Mouse (Mus musculus): ENCODE measurements around the gene Rsph10b. TPM values are rescaled to one million over a fixed set of nuclear protein-coding genes. Genes with fewer than 3 reads are reported as not detected.

The Rsph10b gene
- polyA plus RNA-seq, 1 experiment, result 6.4 TPM

DNA sequence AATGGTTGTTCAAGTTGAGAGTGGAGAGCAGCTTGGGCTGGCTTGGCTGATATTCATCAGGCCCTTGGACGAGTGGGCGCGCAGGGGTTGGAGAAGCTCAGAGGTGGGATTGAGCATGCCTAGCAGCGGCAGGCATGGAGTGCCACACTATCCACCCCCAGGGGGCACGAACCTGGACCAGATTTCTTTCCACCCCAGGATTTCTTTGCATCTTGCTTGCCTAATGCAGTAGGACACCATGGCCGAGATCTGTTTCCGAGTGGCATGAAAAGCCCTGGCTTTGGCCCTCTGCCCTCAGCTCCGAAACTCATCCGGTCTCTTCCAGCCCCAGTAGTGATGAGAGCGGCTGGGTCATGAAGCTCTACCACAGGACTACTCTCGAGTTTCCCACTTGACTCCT, 579 bp downstream of the Rsph10b start:
- no peak overlapping the region for H3K4me3 ChIP-seq (replicated peaks; ENCODE audit: extremely low read depth, low read depth, low read length)
- H3K4me1 ChIP-seq (ENCODE audit: control insufficient read depth, insufficient read depth, low read length), result no peaks in the 10 kb centered on the region
- WGBS, result 81% methylated on average over 11 of the region's 11 CpGs
- TF ChIP-seq POLR2A (IDR thresholded peaks at IDR 0.05; ENCODE audit: borderline replicate concordance, extremely low read depth, low read depth, low read length), result no peak
- no peak for TF ChIP-seq CTCF (IDR thresholded peaks at IDR 0.05; ENCODE audit: insufficient read depth, low read length)
- no peak for DNase-seq

DNA sequence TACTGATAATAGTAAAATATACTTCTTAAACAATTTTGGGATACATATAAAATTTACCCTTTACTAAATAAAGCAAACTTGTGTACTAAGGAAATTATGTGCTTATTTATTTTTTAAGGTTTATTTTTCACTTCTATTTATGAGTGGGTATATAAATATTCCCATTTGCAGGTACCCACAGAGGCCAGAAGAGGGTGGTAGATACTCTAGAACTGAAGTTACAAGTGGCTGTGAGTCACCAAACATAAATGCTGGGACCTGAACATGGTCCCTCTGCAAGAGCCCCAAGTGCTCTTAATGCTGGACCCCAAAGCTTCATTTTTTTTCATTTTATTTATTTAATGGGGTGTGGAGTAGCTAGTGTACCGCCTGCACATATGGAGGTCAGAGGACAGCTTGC, 1.0 kb downstream of the Rsph10b start:
- no peak overlapping the region for H3K4me3 ChIP-seq (replicated peaks; ENCODE audit: extremely low read depth, low read depth, low read length)
- no peaks in the 10 kb centered on the region for H3K4me1 ChIP-seq (ENCODE audit: control insufficient read depth, insufficient read depth, low read length)

DNA sequence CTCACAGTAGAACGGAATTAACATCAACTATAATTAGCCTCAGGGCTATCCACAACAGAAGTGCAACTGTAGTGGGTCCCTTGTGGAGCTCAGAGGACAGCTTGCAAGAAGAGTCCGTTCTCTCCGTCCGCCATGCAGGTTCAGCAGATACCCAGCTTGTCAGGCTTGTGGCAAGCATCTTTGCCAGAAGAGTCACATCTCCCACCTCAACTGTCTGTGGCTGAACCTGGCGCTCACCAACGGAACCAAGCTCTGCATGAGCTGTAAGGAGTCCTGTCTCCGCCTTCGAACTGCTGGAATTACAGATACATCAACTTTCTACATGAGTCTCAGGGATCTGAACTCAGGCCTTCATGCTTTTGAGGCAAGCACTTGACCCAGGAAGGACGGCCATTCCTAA, 3.3 kb downstream of the Rsph10b start:
- DNase-seq, result no peak
- Histone ChIP-seq H3K4me3 (replicated peaks; ENCODE audit: extremely low read depth, low read depth, low read length) (no peak overlapping the region), H3K4me1 (ENCODE audit: control insufficient read depth, insufficient read depth, low read length) (no peaks in the 10 kb centered on the region)
- WGBS, result 89% methylated on average over 9 of the region's 9 CpGs
- TF ChIP-seq POLR2A (IDR thresholded peaks at IDR 0.05; ENCODE audit: borderline replicate concordance, extremely low read depth, low read depth, low read length), result no peak
- no peak for TF ChIP-seq CTCF (IDR thresholded peaks at IDR 0.05; ENCODE audit: insufficient read depth, low read length)

More for the DNA sequence above, 1.0 kb downstream of the Rsph10b start:
- TF ChIP-seq CTCF (IDR thresholded peaks at IDR 0.05; ENCODE audit: insufficient read depth, low read length) (no peak), POLR2A (IDR thresholded peaks at IDR 0.05; ENCODE audit: borderline replicate concordance, extremely low read depth, low read depth, low read length) (no peak)
- DNase-seq, result no peak
- 76% methylated on average over 1 of the region's 1 CpGs for WGBS

DNA sequence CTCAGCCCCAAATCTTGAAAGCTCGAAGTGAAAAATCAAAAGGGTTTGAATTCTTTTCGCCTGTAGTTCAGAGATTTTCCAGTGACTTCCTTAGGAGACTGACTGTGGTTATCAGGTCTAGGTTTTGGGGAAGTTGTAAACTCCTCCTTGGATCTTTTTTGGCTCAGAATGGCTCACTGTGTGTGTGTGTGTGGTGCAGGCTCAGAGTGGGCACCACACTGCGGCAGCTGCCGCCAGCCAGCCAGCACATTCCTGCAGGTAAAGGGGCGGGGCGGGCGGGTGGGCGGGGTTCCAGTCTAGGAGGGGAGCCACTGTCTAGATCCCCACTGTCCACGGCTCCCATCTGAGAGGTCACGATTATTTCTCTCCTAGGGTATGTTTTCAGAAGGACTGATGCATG, 8.8 kb downstream of the Rsph10b start:
- TF ChIP-seq POLR2A (IDR thresholded peaks at IDR 0.05; ENCODE audit: borderline replicate concordance, extremely low read depth, low read depth, low read length), result no peak
- TF ChIP-seq CTCF (IDR thresholded peaks at IDR 0.05; ENCODE audit: insufficient read depth, low read length), result no peak
- 16% methylated on average over 10 of the region's 10 CpGs for WGBS
- Histone ChIP-seq H3K4me1 (ENCODE audit: control insufficient read depth, insufficient read depth, low read length) (no peaks in the 10 kb centered on the region), H3K4me3 (replicated peaks; ENCODE audit: extremely low read depth, low read depth, low read length) (no peak overlapping the region)
- DNase-seq, result no peak

DNA sequence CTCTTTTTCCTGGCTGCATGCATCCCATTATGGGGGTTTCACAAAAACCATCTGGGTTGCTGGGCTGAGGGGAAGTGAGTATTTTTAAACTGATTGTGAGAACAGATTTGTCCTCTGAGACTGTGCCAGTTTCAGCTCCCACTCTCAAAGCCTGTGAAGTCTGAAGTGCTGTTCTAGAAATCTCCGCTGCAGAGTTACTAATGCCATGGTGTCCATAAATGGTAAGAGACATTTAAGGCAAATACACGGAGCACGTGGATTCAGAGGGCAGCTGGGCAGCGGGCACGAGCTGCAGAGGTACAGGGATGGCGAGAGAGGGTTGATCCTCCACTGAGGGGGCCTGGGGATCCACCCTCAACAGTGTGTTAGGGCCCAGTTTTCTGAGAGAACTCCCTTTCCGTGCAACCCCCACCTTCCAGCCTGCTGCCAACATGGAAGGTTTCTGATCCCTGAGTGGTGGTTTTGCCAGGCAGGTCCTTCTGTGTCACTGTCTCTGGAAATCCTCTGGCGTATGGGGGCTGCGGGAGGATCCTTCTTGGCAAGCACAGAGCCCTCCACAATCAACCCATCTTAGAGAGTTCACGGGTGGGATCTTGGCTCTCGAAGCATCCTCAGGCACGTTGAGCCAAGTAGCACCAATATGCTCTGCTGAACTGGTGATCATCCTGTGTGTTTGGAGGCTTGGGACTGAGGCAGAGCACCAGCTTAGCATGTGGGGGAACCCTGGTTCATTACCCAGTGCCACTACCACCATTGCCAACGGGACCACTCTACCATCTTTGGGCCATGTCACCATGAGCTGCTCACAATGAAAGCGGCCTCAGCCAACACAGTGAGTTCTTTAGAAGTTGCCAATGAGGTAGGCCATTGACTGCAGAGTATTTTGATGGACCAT, 10.6 kb downstream of the Rsph10b start:
- TF ChIP-seq POLR2A (IDR thresholded peaks at IDR 0.05; ENCODE audit: borderline replicate concordance, extremely low read depth, low read depth, low read length) (no peak), CTCF (IDR thresholded peaks at IDR 0.05; ENCODE audit: insufficient read depth, low read length) (no peak)
- DNase-seq, result no peak
- no peak overlapping the region for H3K4me3 ChIP-seq (replicated peaks; ENCODE audit: extremely low read depth, low read depth, low read length)
- H3K4me1 ChIP-seq (ENCODE audit: control insufficient read depth, insufficient read depth, low read length), result no peaks in the 10 kb centered on the region
- WGBS, result 81% methylated on average over 14 of the region's 14 CpGs

DNA sequence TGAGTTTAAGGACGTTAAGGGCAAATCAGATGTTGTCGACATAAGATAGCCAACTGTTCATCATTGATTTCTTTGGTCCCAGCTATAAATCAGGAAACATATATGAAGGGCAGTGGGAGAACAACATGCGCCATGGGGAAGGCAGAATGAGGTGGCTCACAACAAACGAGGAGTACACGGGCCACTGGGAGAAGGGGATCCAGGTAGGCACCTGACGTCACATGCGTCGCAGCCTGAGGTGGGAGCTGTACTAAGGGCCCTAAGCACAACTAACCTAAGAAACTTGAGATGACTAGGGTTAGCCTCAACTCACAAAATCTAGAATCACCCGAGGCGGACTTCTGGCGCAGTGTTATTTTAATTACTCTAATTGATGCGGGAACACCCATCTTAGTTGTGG, 15.5 kb downstream of the Rsph10b start:
- Histone ChIP-seq H3K4me3 (replicated peaks; ENCODE audit: extremely low read depth, low read depth, low read length) (no peak overlapping the region), H3K4me1 (ENCODE audit: control insufficient read depth, insufficient read depth, low read length) (no peaks in the 10 kb centered on the region)
- TF ChIP-seq CTCF (IDR thresholded peaks at IDR 0.05; ENCODE audit: insufficient read depth, low read length) (no peak), POLR2A (IDR thresholded peaks at IDR 0.05; ENCODE audit: borderline replicate concordance, extremely low read depth, low read depth, low read length) (no peak)
- no peak for DNase-seq
- 88% methylated on average over 12 of the region's 12 CpGs for WGBS

DNA sequence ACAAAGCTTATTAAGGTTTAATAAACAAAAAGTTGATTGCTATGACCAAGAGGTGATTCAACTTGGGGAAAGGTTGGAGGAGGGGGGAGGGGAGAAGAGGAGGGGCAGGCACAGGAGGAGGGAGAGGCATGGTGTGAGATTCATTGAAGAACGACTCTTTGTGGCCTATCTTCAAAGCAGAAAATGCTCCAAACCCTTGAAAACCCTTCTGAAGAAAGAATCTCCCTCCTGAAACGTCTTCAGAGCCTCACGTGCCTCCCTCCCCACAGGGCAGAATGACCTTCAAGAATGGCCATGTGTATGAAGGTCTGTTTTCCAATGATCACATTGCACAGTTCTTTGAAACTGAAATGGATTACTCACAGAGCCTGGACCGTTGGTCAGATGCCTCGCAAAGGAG, 17.2 kb downstream of the Rsph10b start:
- WGBS, result 50% methylated on average over 5 of the region's 5 CpGs
- DNase-seq, result no peak
- no peak for TF ChIP-seq POLR2A (IDR thresholded peaks at IDR 0.05; ENCODE audit: borderline replicate concordance, extremely low read depth, low read depth, low read length)
- no peak for TF ChIP-seq CTCF (IDR thresholded peaks at IDR 0.05; ENCODE audit: insufficient read depth, low read length)
- Histone ChIP-seq H3K4me1 (ENCODE audit: control insufficient read depth, insufficient read depth, low read length) (no peaks in the 10 kb centered on the region), H3K4me3 (replicated peaks; ENCODE audit: extremely low read depth, low read depth, low read length) (no peak overlapping the region)

DNA sequence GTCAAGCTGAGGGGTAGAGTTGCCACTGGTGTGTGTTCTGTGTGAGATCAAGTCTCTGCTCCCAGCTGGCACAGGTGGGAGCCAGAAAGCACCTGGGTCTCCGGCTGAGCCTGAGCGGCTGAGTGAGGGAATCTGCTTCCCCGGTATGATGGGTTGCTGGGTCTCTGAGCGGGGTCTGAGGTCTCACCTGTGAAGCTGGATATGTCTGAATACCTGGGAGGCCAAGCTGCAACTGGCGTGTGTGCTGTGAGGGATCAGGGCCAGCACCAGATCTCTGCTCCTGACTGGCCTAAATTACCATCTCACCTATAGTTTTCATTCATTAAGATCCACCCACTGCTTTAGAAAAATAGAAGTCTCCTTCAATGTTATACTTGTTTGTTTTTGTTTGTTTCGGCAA, 24.3 kb downstream of the Rsph10b start:
- TF ChIP-seq CTCF (IDR thresholded peaks at IDR 0.05; ENCODE audit: insufficient read depth, low read length) (no peak), POLR2A (IDR thresholded peaks at IDR 0.05; ENCODE audit: borderline replicate concordance, extremely low read depth, low read depth, low read length) (no peak)
- 88% methylated on average over 6 of the region's 6 CpGs for WGBS
- DNase-seq, result no peak
- no peaks in the 10 kb centered on the region for H3K4me1 ChIP-seq (ENCODE audit: control insufficient read depth, insufficient read depth, low read length)
- no peak overlapping the region for H3K4me3 ChIP-seq (replicated peaks; ENCODE audit: extremely low read depth, low read depth, low read length)

DNA sequence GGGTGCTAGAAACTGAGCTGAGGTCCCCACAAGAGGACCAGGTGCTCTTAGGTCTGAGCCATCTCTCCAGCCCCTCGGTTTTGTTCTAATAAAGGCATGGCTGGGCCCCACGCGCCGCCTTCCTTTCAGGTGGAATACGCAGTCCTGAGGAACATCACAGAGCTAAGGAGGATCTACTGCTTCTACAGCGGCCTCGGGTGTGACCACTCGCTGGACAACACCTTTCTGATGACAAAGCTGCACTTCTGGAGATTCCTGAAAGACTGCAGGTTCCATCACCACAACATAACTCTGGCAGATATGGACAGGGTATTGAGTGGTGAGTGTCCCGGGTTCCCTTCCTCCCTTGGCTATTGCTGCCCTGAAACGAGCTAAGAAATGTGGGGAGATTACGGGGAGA, 26.7 kb downstream of the Rsph10b start:
- DNase-seq, result no peak
- Histone ChIP-seq H3K4me1 (ENCODE audit: control insufficient read depth, insufficient read depth, low read length) (no peaks in the 10 kb centered on the region), H3K4me3 (replicated peaks; ENCODE audit: extremely low read depth, low read depth, low read length) (no peak overlapping the region)
- TF ChIP-seq POLR2A (IDR thresholded peaks at IDR 0.05; ENCODE audit: borderline replicate concordance, extremely low read depth, low read depth, low read length) (no peak), CTCF (IDR thresholded peaks at IDR 0.05; ENCODE audit: insufficient read depth, low read length) (no peak)
- 91% methylated on average over 11 of the region's 11 CpGs for WGBS

DNA sequence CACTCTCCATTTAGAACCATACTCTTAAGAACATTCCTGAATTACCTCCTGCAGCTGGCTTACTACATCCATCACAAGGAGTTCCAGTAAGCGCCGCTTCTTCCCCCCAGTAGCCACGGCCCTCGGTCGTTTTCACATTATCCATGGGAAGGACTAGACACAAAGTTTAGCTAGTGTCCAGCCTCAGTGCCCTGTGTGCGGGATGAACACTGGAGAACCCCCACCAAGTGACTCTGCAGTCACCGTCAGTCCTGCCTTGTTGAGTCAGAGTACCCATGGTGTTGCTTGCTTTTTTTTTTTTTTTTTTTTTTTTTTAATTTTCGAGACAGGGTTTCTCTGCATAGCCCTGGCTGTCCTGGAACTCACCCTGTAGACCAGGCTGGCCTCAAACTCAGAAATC, 28.3 kb downstream of the Rsph10b start:
- no peak for DNase-seq
- WGBS, result 83% methylated on average over 8 of the region's 8 CpGs
- TF ChIP-seq POLR2A (IDR thresholded peaks at IDR 0.05; ENCODE audit: borderline replicate concordance, extremely low read depth, low read depth, low read length) (no peak), CTCF (IDR thresholded peaks at IDR 0.05; ENCODE audit: insufficient read depth, low read length) (no peak)
- Histone ChIP-seq H3K4me3 (replicated peaks; ENCODE audit: extremely low read depth, low read depth, low read length) (no peak overlapping the region), H3K4me1 (ENCODE audit: control insufficient read depth, insufficient read depth, low read length) (no peaks in the 10 kb centered on the region)

Measured in lung, adult 2 months (tissue).